Mouse (Mus musculus) retina, postnatal 7 days (tissue): ENCODE data around the gene Pard3.

ENCODE experiments used
- DNase-seq: peaks from one replicate; pipeline ENCODE4 v3.0.0-alpha.2; 2012; ENCODE audit warnings: low read depth, low spot score

The Pard3 gene

DNA sequence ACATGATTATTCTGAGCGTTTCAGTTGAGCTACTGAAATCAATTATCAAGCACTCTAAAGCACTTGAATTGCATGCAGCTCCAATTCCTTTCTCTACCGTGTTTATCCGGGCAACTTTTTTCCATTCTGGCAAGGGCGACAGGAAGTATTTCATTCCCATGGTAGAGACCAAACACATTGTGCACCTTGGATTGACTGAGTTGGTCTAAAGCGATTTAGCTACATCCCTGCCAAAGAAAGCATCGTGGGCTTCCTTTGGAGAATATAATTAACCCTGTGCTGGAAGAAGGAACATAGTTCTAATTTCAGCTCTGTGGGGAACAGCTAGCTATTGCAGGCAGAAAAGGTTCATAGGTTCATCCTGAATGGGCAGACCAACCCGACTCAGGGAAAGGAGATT, 480.0 kb downstream of the Pard3 start:
- no peak for DNase-seq

DNA sequence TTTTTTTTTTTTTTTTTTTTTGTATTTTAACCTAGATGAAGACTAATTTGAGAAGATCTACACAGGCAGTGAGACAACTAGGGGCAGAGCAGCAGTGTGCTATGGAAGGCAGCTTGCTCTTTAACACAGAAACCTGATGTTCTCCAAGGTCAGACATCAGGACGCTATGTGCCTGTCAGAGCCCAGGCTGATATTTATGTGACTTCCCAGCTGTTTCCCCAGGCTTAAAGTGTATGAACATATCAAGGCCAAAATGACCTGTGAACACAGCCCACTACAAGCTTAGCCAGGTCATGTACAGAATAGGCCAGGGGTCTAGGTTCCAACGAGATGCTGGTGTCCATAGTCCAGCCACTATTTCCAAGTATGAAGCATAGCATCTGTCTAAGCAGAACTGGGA, 482.5 kb downstream of the Pard3 start:
- no peak for DNase-seq

DNA sequence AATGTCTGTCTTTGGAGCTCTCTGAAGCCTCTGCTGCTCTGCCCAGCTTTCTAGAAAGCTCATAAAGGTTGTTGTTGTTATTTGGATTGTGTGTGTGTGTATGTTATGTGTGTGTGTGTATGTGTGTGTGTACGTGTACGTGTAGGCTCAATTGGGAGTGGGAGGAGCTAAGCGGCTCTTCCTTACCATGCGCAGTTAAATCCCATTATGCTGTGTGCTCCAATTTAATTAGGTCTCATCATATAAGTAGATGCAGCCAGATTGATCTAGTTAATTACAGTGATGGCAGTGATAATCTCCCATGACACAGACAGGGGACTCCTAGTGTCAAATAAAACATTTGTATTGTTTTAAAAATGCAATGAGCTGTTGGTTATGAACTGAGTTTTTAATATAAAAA, 487.2 kb downstream of the Pard3 start:
- DNase-seq = peak; percentile 28

DNA sequence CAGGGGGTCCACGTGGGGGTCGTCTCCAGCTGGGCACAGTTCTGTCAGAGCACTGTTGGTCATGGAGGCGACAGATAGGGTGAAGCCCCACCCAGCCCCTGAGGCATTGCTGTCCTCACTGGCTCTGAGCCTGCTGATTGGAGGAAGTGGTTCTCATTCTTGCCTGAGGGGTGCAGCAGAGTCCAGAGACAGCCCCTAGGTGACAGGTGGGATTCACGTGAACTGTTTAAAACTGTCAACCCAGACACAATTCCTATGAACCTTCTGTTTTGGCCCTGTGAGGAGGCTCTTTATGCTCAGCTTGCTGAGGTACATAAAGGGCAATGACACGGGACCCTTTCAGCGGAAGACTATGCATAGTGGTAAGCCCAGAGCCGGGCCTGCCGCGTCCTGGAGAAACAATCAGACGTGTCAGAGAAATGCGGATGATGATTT, 488.5 kb downstream of the Pard3 start:
- DNase-seq = no peak

DNA sequence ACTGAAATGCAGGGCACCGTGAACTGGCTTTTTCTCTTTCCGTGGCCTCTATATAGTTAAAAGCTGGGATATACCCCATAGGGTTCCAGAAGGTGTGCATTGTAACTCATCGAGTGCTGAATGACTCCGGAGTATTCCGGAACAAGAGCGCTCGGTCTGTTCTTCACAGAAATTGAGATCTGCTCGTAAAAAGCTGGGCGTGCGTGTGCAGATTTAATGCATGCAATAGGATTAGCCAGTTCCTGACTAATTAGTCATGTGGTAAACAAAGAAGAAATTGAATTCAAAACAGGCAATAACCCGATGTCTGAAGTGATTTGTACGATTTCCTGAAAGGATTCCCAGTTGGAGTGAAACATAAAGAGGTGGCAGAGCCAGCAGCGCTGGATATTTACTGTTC, 489.1 kb downstream of the Pard3 start:
- no peak for DNase-seq

DNA sequence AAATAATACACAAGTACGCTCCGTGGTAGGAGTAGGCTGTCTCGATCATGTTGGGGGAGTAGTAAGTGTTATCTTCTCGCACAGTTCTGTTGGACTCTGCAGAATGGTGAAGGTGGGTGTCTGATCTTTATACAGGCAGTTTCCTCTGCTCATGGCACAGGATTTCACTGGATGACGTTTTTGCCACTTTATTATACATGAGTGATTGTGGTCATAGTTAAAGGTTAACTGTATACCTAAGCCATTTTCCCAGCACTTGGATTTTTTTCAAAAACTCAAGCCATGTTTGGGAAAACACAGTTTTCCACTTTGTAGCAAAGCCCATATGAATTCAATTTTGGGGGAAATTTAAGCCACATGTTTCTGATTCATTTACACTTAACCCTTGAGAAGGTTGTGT, 489.9 kb downstream of the Pard3 start:
- no peak for DNase-seq

DNA sequence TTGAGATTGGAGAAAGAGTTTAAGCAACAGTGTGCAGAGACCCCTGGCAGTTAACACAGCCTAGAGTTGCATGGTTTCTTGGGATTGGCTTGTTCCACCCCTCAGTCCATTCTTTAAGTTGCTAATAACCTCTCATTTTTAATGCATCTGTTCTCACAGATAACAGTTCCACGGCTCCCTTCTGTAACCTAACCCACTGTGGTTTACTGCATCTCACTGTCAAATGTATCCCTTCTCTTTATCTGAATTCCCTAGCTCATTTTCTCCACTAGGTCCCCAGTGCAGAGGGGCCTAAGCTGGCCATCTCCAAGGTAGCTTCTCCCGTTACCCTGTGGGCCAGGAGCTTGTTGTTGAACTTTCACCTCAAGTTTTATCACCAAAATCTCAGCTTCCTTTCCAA, 492.1 kb downstream of the Pard3 start:
- DNase-seq = no peak

DNA sequence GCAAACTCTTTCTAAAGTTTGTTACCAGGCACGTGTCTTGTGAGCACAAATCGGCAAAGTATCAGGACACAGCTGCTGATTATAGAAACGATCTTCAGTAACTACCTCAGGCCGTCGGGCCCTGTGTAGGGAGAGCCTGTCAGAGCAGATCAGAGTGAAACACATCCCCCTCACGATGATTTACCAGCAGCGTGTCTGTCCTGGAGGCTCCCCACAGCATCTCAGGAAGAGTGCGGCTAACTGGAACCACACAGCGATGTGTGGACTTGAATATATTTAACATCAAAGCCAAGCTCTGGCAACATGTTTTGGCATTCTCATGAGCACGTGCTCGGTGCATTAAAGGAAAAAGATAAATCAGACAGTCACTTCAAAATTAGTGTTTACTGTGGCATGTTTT, 493.3 kb downstream of the Pard3 start:
- no peak for DNase-seq

DNA sequence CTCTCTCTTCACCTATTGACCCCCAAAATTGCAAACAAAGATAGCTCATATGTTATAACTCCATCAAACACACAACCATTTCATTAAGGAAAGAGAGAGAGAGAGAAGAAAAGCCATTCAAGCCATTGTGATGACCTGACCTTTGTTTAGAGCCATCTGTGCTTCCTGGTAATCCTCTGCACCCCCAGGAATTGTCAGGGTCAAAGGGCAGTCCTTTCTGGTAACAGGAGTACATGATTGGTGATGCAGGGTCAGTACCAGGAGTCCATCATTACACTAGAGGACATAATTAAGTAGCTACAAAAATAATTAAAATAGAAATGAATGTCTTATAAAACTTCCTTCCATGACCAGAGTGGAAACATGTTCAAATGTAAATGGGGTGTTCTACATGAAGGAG, 493.9 kb downstream of the Pard3 start:
- no peak for DNase-seq

DNA sequence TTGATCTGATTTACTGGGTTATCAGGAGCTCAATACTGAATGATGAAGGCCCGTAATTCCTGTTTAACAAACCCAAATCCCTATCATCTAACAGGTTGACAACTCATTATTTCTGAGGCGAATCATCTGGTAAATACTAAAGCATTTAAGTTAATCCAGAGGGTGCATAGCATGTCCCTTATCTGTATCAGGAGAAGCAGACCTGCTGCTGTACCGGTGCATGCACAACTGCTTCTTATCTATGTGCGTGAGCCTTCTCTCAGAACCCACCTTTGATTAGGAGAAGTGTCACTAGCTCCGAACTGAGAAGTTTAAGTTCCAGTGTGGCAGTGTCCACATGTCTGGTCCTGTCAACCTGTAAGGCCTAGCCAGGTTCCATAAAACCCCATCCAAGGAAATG, 499.9 kb downstream of the Pard3 start:
- DNase-seq = no peak

DNA sequence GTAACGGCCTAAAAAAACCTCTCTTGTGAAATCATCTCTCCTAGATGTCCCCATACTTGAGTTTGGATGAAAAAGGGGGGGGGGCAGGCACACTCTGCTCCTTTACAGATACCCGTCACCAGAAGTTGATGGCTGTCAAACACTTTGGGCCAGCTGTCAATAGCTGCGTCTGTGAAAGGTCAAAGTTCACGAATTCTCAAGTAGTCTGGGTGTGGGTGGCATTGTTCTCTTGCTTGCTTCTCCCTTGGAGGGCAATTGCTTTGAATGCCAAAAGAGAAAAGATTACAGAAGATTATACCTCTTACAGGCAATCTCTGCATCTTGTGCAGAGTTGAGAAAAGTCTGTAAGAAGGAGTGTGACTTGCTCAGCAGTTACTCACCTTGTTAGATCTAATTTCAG, 500.7 kb downstream of the Pard3 start:
- no peak for DNase-seq

DNA sequence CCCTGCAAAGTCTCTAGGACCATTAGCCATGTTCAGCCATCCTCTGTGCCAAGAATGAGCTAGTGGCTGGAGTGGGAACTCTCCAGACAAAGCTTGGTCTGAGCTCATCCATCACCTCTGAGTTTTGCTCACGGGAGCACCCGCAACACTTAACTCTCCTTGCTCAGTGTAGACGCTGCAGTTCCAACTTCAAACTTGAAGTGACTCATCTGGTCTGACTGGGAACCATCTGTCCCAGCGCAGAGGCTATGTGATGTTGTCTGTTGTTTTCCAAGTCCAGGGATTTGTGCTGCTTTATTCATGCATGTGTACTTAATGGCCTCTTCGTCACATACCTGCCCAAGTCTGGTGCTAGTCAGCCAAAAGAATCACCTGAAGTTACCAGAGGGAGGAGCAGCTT, 505.5 kb downstream of the Pard3 start:
- DNase-seq = no peak

DNA sequence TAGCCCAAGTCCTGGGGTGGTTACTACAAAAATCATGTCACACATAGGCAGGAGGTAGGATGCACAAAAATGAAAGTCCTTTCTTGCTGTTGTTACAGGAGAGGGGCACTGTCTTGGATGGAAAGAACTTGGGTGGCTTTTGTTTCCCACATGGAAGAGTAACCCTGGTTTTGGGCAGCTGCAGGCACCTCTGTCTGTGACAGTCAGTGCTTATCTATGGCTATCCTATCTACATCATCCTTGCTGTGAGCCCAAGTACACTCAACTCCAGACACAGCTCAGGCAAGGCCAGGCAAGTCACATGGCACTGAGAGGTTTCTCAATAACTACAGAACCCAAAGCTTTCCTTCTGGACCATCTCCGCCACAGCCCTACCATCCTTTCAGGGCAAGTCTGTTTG, 506.8 kb downstream of the Pard3 start:
- DNase-seq = no peak

DNA sequence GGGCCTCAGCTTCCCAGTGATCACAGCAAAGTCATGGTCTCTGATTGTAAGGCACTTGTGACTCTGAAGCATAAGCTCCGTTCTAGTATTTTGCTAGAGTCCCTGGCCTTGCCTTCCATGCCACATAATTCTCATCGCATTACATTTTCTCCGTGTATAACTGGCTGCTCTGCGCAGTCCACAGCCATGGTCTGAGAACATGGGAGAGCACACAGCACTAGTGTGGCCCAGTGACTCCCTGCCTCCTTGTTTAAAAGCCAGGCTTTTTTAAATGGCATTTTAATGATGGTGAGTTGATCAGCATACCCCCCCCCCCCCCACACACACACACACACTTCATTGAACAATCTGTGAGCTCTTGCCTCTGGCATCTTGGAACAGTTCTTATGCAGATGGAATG, 508.8 kb downstream of the Pard3 start:
- no peak for DNase-seq

DNA sequence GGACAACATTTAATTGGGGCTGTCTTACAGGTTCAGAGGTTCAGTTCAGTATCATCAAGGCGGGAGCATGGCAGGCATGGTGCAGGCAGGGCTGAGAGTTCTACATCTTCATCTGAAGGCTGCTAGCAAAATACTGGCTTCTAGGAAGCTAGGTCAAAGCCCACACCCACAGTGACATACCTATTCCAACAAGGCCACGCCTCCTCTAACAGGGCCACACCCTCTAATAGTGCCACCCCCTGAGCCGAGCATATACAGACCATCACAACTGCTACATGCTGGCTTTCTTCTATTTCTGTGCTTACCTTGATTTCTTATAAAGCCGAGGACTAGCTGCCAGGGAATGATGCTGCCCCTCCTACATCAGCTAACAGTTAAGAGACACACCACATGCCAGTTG, 513.0 kb downstream of the Pard3 start:
- no peak for DNase-seq

DNA sequence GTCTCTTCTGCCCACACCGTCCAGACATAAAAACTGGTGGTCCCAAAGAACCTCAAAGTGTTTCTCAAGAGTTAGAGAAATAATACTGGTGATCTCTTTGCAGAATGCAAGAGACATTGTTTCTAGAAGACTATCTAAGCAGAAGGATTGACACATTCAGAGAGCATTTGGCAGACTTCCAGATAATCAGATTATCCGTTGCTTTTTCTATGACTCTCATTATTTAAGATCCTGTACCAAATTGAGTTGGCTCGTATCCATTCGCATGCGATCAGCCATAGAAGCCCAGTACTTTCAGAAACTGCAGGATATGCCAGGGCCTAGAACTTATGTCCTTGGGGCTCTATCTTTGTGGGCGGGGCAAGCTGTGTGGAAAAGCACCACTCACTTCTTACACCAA, 514.0 kb downstream of the Pard3 start:
- DNase-seq = peak; percentile 23

DNA sequence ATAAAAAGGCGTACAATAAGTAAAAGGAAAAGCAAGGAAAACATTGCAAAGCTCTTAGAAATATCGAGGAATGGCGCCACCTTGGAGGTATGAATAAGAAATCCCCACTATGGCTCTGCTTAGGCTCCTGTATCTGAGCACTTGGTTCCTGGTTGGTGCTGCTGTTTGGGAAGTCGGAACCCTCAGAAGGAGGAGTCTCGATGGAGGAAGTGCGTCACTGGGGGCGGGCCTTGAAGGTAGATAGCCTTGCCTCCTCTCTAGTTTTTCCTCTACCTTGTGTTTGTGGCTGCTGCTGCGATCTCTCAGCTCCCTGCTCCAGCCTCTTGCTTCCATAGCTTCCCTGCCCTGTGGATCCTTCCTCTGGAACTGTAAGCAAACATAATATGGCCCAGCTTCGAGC, 515.7 kb downstream of the Pard3 start:
- DNase-seq = no peak

DNA sequence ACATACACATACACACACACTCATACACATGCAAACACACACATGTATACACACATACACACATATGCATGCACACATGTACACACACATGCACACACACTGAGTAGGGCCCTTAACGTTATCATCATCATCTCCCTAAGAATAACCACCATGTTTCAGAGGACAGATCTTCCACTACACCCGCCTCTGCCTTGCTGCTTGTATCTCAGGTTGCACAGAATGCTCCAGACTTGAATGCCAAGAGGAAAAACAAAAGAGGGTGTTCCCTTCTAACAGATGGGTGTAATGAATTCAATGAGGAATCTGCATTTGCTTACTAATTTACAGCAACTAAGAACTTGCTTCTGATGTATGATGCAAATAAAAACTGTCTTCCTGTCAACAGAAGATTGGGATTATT, 519.7 kb downstream of the Pard3 start:
- no peak for DNase-seq

DNA sequence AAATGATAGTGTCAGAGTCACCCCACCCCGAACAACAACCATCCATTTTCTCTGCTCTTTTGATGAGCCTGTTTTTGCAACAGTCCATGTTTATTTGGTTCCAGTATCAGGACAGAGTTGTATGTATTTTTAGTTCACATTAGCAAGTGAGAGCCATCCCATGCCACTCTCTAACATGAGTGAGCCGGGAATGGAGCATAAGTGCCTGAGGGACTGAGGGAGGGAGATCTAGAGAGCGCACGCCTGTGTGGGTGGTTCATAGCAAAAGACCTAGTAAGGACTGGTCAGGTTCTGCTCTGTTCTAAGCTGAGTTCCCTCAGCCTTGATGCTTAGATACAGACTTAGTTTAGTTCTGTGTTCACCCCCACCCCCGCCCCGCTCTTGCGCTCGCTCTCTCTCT, 521.9 kb downstream of the Pard3 start:
- DNase-seq = no peak

DNA sequence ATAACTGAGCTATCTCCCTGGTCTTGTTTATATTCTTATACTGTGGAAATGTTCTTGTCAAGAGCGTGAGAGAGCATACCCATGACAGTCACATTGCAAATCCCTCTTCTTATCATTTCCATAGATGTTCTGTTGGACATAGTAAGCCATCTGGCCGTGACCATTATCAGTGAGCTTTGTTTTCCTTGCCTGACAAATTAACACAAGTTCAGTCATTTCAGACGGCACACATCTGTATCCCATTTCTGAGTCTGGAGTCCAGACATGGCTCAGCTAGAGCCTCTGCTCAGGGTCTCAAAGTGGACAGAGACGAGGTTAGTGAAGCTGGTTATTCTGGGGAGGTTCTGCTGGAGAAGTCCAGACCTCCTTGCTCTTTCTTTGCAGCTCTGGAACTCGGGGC, 523.0 kb downstream of the Pard3 start:
- no peak for DNase-seq

DNA sequence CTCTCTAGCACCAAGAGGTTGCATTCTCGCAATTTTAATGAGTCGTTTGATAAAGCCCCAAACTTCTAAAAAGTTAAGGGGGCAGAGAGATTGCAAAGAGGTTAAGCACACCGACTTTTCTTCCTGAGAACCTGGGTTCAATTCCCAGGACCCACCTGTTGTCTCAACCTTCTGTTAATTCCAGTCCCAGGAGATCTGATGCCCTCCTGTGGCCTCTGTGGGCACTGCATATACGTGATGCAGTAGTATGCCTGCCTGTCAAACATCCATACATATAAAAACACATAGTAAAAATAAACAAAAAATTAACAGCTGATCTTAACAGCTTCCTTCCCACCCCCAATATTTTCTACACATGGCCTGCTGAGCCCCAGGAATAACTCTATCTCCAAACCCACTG, 524.6 kb downstream of the Pard3 start:
- DNase-seq = no peak

DNA sequence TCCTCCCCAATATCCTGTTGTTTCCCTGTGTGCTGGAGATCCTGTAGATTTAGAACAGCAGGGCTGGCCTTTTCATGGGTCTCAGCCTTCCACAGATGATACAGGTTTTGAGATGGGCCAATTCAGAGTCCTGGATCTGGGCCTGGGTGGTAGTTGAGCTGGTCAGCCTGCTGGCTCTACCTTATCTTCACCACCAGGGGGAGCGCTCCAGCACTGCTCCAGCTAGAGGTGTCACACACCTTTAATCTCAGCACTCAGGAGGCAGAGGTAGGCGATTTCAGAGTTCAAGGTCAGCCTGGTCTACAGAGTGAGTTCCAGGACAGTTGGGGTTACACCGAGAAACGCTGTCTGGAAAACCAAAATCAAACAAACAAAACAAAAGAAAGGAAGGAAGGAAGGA, 525.6 kb downstream of the Pard3 start:
- no peak for DNase-seq

DNA sequence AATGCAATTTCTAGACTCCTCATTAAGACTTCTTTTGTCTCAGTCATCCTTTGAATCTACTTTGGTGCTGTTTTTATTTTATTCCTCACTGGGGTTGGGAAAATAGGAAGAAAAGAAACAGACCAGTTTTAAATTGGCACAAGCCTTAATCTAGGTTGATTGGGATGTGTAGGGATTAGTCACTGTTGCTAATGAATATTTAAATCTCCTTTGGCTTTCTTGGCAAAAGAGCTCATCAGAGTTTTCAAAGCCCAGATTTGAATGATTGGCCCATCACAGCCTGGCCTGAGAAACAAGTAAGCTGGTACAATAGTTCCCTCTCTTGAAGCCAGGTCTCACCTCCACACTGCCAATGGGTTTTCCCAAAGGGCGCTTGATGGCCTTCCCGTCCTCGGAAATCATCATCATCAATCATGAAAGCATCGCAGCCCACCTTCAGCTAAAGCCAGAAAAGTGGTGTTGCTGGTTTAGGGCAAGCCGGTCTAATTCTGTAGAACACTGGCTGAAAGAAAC, 527.0 kb downstream of the Pard3 start:
- no peak for DNase-seq

DNA sequence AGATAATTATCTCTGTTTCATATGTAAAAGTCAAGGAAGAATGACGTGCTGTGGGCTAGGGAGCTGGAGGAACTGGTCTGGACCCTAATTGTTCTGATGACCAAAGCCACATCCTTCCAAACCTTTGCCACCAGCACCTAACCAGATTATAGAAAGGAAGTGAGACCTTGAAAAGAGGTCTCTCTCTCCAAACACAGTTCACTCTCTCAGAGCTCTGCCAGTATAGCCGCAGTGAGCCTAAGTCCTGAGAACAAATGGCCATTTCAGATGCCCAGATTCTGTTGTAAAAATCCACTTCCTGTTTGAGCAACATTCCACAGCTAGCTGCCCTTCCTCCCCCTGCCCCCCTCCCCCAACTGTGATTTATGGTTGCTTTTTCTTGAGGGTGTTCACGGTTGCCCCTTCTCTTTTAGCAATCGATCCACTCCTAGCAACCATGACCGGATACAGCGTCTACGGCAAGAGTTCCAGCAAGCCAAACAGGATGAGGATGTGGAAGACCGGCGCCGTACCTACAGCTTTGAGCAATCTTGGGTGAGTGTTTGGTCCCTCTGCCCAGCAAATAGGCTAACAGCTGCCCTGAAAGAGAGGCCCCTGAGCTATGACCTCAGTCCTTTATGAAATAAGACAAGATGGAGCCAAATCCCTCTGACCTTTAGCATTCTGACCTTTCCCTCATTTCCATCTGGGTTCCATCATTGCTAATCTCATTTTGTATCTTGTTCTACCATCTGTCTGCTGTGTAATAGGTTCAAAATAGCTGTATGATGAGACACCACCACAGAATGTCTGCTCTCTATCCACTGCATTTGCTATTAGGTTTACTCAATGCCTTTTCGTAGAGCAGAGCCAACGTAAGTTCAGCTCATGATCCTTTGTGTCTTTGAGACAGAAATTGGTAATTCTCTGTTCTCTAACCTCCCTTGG, 529.2 kb downstream of the Pard3 start:
- no peak for DNase-seq
